Mouse (Mus musculus) kidney, postnatal 10 days (tissue): ENCODE results near the gene 2610028H24Rik.

Experiments used
- DNase-seq: peaks from one replicate; pipeline ENCODE4 v3.0.0; 2021; ENCODE audit warnings: mixed read lengths

2610028H24Rik gene

GRCm38 (mm10) chr10:76489205-76489604, 40.3 kb downstream of the 2610028H24Rik start:
- no peak for DNase-seq

GRCm38 (mm10) chr10:76493527-76493926, 44.6 kb downstream of the 2610028H24Rik start:
- no peak for DNase-seq

- DNase-seq = no peak
These were observed 46.6 kb downstream of the 2610028H24Rik start for GRCm38 (mm10) chr10:76495501-76495900.

- DNase-seq = no peak
These were observed 47.5 kb downstream of the 2610028H24Rik start for GRCm38 (mm10) chr10:76496366-76496765.

GRCm38 (mm10) chr10:76497522-76497921, 48.6 kb downstream of the 2610028H24Rik start:
- no peak for DNase-seq

GRCm38 (mm10) chr10:76504271-76504943, 55.5 kb downstream of the 2610028H24Rik start:
- DNase-seq = no peak

- no peak for DNase-seq
These were observed 57.0 kb downstream of the 2610028H24Rik start for GRCm38 (mm10) chr10:76505865-76506264.
